Mouse (Mus musculus) kidney, embryonic 15.5 days (tissue): ENCODE data around the gene Sema4a. TPM values are rescaled to one million over a fixed set of nuclear protein-coding genes. Genes with fewer than 3 reads are reported as not detected.
A peak's percentile ranks its signal among the peaks of the same experiment; 100 is the strongest.

Experiments
- ATAC-seq: fragments of 200-750 bp; cut with Nextera tagmentation; replicated peaks from 2 replicates; pipeline ENCODE4 v1.8.0; 2017; ENCODE audit warnings: moderate TSS enrichment; ENCODE audit not compliant: low FRiP score
- H3K27ac ChIP-seq: fragments of 300-500 bp; sonication (generic); 2 replicates; pipeline ENCODE4 v1.5.1; 2015; ENCODE audit warnings: mild to moderate bottlenecking, inconsistent platforms
- H3K27me3 ChIP-seq: fragments of 300-500 bp; sonication (generic); 2 replicates; pipeline ENCODE4 v1.6.1; 2015; ENCODE audit warnings: inconsistent platforms
- H3K36me3 ChIP-seq: fragments of 300-500 bp; sonication (generic); 2 replicates; pipeline ENCODE4 v1.6.1; 2015; ENCODE audit warnings: inconsistent platforms
- H3K4me1 ChIP-seq: fragments of 300-500 bp; sonication (generic); 2 replicates; pipeline ENCODE4 v1.6.1; 2015; ENCODE audit warnings: inconsistent platforms
- H3K4me2 ChIP-seq: fragments of 300-500 bp; sonication (generic); 2 replicates; pipeline ENCODE4 v1.6.1; 2015; ENCODE audit warnings: moderate library complexity, mild to moderate bottlenecking, inconsistent platforms
- H3K4me3 ChIP-seq: fragments of 300-500 bp; sonication (generic); replicated peaks from 2 replicates; pipeline ENCODE4 v1.5.1; 2015; ENCODE audit warnings: mild to moderate bottlenecking, inconsistent platforms
- H3K9ac ChIP-seq: fragments of 300-500 bp; sonication (generic); 2 replicates; pipeline ENCODE4 v1.6.1; 2015; ENCODE audit warnings: mild to moderate bottlenecking, inconsistent platforms
- H3K9me3 ChIP-seq: fragments of 300-500 bp; sonication (generic); replicated peaks from 2 replicates; pipeline ENCODE4 v1.6.1; 2016; ENCODE audit warnings: inconsistent platforms
- WGBS: fragments of 180-500 bp; shearing (Covaris S2); methylation state at CpG from one replicate; pipeline ENCODE4 v1.1.7; 2015; ENCODE audit warnings: mixed read lengths; 5-methylcytosine and 5-hydroxymethylcytosine counted together
- polyA plus RNA-seq: library from polyadenylated mRNA; unstranded; fragments of >200 nt; fragmentation: Nextera tagmentation; extraction: Ambion mirVana; gene quantifications from 2 replicates; pipeline ENCODE4 v1.2.1, GENCODE M21; 2015

The Sema4a gene
- polyA plus RNA-seq, 1 experiment from 2014 or later: 14.7 TPM

DNA sequence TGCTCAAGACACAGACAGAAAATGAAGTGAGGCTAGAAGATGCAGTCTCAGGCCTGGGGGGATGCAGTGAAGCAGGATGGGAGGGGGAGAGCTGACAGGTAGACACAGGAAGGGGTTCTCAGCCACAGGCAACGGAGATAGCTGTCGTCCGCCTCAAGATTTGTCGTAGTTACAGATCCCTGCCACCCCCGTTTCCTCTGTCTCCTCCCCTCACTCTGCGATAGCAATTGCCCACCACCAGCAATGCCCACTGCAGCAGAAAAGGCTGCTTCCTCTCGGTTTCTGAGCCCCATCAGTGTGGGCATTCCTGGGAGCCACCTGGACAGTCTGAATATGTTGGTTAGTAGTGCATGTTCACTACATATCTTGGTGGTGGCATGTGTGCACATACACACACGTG, 7.6 kb downstream of the Sema4a start:
- Histone ChIP-seq H3K4me1 (peaks cover 55% of the 10 kb centered on the region), H3K27ac (no peak overlapping the region), H3K27me3 (peaks cover 3% of the 10 kb centered on the region; the same call in 1 of the 2 replicates), H3K4me3 (no peak overlapping the region), H3K36me3 (no peaks in the 10 kb centered on the region), H3K9me3 (no peaks in the 10 kb centered on the region), H3K9ac (no peak overlapping the region), H3K4me2 (no peak overlapping the region)
- no peak for ATAC-seq
- WGBS: 54% methylated on average over 8 of the region's 8 CpGs

DNA sequence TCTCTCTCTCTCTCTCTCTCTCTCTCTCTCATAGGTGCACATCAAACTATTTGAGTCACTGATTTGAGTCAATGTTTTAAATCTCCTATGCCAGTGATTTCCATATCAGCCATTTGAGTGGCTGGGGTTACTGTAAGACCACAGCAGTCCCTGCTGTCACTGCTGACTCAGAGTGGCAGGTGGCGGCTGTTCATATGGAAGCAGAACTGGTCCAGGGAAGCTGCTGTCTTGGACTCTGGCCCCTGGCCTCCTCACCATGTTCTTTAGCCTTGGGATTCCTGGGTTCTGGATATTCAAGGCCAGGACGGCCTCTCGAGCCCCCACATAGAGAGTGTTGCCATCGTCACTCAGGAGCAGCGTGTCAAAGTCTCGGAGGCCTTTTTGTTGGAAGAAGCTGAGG, 8.3 kb downstream of the Sema4a start:
- no peak overlapping the region for H3K27ac ChIP-seq
- H3K4me2 ChIP-seq: no peak overlapping the region
- no peak overlapping the region for H3K9ac ChIP-seq
- peaks cover 4% of the 10 kb centered on the region; the same call in 1 of the 2 replicates for H3K27me3 ChIP-seq
- ATAC-seq: no peak
- WGBS: 74% methylated on average over 6 of the region's 6 CpGs
- no peaks in the 10 kb centered on the region for H3K9me3 ChIP-seq
- no peaks in the 10 kb centered on the region for H3K36me3 ChIP-seq
- no peak overlapping the region for H3K4me3 ChIP-seq
- peaks cover 55% of the 10 kb centered on the region for H3K4me1 ChIP-seq

DNA sequence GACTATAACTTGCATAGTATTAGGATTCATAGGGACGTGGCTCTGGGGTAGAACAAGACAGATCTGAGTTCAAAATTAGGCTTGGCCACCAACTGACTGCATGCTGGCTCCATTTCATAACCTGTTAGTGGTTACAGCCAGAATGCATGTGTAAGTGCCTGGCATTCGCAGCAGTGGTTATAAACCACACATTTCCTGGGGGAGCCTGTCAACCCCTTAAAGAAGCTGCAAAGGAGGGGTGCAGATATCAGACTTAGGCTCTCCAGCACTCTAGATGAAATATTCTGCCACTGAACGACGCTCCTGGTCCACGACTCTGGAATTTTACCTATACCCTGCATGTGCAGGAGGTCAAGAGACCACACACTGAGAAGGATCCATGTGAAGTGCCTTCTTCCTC, 8.7 kb downstream of the Sema4a start:
- no peak for ATAC-seq
- H3K4me2 ChIP-seq: no peak overlapping the region
- H3K9ac ChIP-seq: no peak overlapping the region
- no peaks in the 10 kb centered on the region for H3K9me3 ChIP-seq
- WGBS: 65% methylated on average over 5 of the region's 5 CpGs
- peaks cover 4% of the 10 kb centered on the region; the same call in 1 of the 2 replicates for H3K27me3 ChIP-seq
- H3K36me3 ChIP-seq: no peaks in the 10 kb centered on the region
- H3K4me1 ChIP-seq: peaks cover 53% of the 10 kb centered on the region
- H3K27ac ChIP-seq: no peak overlapping the region
- no peak overlapping the region for H3K4me3 ChIP-seq

DNA sequence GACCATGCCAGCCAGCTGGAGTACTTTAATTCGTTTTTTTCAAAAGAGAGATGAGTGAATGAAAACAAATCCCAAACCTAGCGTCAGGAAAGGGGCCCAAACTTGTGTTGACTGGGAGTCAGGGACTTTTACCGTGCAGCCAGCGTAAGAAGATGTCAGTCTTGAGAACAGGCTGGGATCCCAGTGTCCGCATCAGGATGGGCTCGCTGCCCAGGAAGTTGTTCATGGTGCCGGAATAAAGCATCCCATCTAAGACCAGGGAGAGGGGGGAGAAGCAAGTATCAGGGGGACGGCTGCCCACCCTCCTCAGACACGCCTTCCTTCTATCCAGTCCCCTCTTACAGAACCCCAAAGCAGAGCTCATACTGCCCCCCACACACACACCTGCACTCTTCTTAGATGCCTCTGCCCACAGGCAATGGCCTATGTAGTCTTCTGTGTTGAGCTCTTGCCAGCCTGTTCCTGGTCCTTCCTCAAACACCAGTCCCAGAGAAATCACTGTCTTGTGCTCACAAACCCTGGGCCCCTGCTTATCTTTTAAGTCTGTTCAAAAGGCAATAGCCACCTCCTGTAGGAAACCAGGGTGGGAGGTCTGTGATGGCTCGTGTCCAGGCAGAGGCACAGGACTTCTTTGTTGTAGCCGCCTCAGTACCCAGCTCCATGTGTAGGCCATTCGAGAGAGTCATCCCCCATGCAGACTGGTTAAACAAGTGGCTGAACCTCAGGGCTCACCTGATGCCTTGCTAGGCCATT, 10.4 kb downstream of the Sema4a start:
- H3K9ac ChIP-seq: no peak overlapping the region
- ATAC-seq: no peak
- H3K4me3 ChIP-seq: no peak overlapping the region
- peaks cover 4% of the 10 kb centered on the region; the same call in 1 of the 2 replicates for H3K27me3 ChIP-seq
- no peak overlapping the region for H3K27ac ChIP-seq
- no peak overlapping the region for H3K4me2 ChIP-seq
- peaks cover 36% of the 10 kb centered on the region for H3K4me1 ChIP-seq
- H3K9me3 ChIP-seq: no peaks in the 10 kb centered on the region
- no peaks in the 10 kb centered on the region for H3K36me3 ChIP-seq
- WGBS: 77% methylated on average over 12 of the region's 12 CpGs

DNA sequence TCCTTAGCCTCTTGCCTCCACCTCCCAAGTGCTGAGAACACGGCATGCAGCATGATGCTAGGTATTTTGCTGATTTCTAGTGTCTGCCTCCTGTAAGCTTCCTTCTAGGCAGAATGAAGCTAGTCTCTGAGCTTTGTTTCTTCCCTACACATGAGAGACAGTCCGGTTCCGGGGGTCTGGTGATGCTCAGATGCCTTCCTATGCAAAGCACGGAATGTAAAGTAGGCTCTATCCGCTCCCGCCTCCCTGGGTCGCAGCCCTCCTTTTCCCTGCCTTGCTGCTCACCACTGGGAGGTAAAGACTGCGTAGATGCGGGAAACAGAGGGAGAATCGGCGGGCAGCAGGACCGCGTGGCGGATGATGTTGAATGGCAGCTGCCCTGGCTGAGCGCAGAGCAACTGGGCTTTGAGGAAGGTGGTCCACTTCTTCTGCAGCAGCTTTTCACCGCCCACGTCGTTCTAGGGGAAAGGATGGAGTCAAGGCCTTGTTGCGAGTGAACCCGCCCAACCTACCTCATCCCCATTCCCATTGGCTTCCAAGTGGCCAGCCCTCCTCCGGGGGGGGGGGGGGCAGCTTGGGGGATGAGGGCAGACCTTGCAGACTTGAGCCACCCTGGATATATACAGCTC, 11.5 kb downstream of the Sema4a start:
- H3K27me3 ChIP-seq: peaks cover 4% of the 10 kb centered on the region; the same call in 1 of the 2 replicates
- H3K4me1 ChIP-seq: peaks cover 26% of the 10 kb centered on the region
- ATAC-seq: peak; percentile 53
- peak overlapping the region; percentile 37 for H3K9ac ChIP-seq
- no peaks in the 10 kb centered on the region for H3K9me3 ChIP-seq
- peak overlapping the region; percentile 41 for H3K27ac ChIP-seq
- peak overlapping the region; percentile 38 for H3K4me3 ChIP-seq
- no peaks in the 10 kb centered on the region for H3K36me3 ChIP-seq
- WGBS: 6% methylated on average over 20 of the region's 21 CpGs
- H3K4me2 ChIP-seq: peak overlapping the region; percentile 66

DNA sequence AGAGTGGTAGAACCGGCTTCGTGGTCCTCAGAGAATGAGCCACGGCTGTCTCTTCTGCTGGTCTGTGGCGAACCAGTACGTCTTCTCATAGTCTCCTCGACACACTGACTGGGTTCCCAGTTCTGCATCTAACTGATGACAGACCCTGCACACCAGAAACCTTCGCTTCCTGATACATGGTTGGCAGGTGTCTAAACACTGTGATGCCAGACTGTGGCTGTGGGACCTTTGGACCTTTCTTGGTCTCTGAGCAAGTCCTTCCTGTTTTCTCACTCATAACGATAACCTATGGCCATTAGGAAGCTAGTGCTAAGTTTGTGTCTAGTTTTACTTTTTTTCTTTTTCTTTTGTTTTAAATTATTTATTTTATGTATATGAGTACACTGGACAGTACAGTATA, 12.5 kb downstream of the Sema4a start:
- ATAC-seq: no peak
- no peaks in the 10 kb centered on the region for H3K9me3 ChIP-seq
- no peak overlapping the region for H3K4me2 ChIP-seq
- H3K4me1 ChIP-seq: peaks cover 21% of the 10 kb centered on the region
- peaks cover 4% of the 10 kb centered on the region; the same call in 1 of the 2 replicates for H3K27me3 ChIP-seq
- no peak overlapping the region for H3K27ac ChIP-seq
- no peak overlapping the region for H3K4me3 ChIP-seq
- H3K9ac ChIP-seq: no peak overlapping the region
- WGBS: 87% methylated on average over 8 of the region's 8 CpGs
- H3K36me3 ChIP-seq: no peaks in the 10 kb centered on the region

DNA sequence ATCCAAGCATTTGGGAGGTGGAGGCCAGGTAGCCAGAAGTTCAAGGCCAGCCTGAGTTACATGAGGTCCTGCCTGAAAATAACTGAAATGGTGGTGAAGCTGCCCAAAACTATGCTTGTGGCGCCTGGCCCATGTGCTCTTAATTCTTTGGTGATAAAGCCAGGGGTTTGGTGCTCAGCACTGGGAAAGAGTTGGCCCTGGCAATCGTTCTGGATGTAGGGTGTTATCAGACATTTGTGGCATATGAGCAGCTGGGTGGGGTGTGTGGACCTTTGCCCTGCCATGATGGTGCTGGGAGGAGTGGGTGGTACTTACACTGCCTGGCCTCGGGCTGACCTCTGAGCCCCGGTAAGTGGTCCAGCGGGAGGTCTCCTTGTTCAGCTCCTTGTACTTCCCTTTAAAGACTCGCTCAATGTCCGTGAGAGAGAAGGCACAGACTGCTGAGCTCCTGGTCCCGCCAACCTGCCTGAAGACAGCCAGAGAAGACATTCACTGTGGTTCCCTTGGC, 13.3 kb downstream of the Sema4a start:
- Histone ChIP-seq H3K27me3 (0 out of 2 replicates have a peak, but pooled peaks cover 4% of the 10 kb centered on the region), H3K27ac (no peak overlapping the region), H3K9ac (no peak overlapping the region), H3K4me2 (no peak overlapping the region), H3K9me3 (no peaks in the 10 kb centered on the region), H3K36me3 (no peaks in the 10 kb centered on the region), H3K4me3 (no peak overlapping the region), H3K4me1 (peaks cover 18% of the 10 kb centered on the region)
- no peak for ATAC-seq
- 59% methylated on average over 8 of the region's 8 CpGs for WGBS

DNA sequence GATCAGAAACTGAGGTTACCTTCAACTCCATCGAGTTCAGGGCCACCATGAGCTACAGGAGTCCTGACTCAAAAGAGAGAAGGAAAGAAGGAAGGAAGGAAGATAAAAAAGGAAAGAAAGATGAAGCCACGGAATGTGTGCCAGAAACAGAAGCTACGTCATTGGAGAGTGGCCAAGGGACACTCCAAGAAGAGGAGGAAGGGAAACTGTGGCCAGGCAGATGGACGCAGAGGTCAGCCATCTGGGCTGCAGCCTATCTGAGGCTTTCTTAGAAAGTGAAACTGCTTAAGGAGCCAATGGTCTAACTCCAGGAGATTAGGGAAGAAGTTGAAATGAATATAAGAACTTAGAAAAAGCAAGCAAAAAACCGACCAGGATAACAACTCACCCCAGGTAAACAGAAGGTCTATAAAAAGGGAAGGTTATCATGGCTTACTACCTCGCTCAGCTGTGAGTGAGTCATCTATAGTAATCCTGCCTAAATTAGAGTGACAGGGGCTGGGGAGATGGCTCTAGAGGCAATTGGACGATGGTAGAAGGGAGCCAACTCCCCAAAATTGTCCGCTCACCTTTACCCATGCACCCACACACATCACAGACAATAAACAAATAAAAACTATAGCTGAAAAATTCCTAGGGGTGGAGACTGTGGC, 14.4 kb downstream of the Sema4a start:
- Histone ChIP-seq H3K36me3 (no peaks in the 10 kb centered on the region), H3K9ac (no peak overlapping the region), H3K27me3 (peaks cover 6% of the 10 kb centered on the region; the same call in 1 of the 2 replicates), H3K4me3 (no peak overlapping the region), H3K4me1 (peaks cover 18% of the 10 kb centered on the region), H3K9me3 (no peaks in the 10 kb centered on the region), H3K27ac (no peak overlapping the region), H3K4me2 (no peak overlapping the region)
- 65% methylated on average over 8 of the region's 8 CpGs for WGBS
- ATAC-seq: no peak

DNA sequence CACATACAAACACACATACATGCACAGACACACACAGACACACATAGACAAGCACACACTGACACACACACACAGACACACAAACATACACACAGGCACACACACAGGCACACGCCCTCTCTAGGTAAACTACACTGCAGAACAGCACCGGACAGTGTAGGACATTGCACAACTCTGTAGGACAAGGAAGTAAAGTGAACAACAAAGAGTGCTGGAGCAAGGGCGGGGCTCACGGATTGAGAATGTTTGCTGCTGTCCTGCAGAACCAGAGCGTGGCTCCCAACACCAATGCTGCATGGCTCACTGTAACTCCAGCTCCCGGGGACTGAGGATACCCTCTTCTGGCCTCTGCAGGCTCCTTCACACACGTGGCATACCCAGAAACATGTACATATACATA, 18.1 kb downstream of the Sema4a start:
- Histone ChIP-seq H3K9me3 (no peaks in the 10 kb centered on the region), H3K4me2 (no peak overlapping the region), H3K27ac (no peak overlapping the region), H3K36me3 (no peaks in the 10 kb centered on the region), H3K4me1 (peaks cover 28% of the 10 kb centered on the region), H3K27me3 (peaks cover 3% of the 10 kb centered on the region; the same call in 1 of the 2 replicates), H3K9ac (no peak overlapping the region), H3K4me3 (no peak overlapping the region)
- ATAC-seq: no peak
- WGBS: 73% methylated on average over 7 of the region's 7 CpGs

DNA sequence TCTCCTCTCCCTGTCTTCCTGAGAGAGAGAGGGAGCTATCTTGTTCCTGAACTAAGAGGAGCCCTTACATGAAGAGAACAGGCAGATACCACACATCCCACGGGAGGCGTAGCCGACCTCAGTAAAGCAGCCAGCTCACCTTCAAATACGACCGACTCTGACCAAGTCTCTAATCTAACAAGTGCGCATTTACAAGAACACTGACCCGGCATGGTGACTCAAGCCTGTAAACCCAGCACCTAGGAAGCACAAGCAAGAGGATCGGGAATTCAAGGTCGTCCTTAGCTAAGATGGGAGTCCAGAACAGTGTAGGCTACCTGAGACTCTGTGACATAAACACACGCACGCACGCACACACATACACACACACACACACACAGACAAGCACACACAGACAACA, 18.5 kb downstream of the Sema4a start:
- no peaks in the 10 kb centered on the region for H3K36me3 ChIP-seq
- H3K4me3 ChIP-seq: no peak overlapping the region
- 79% methylated on average over 12 of the region's 12 CpGs for WGBS
- H3K27me3 ChIP-seq: peaks cover 3% of the 10 kb centered on the region; the same call in 1 of the 2 replicates
- H3K4me1 ChIP-seq: peaks cover 29% of the 10 kb centered on the region
- no peak for ATAC-seq
- no peak overlapping the region for H3K9ac ChIP-seq
- no peak overlapping the region for H3K4me2 ChIP-seq
- H3K27ac ChIP-seq: no peak overlapping the region
- no peaks in the 10 kb centered on the region for H3K9me3 ChIP-seq

DNA sequence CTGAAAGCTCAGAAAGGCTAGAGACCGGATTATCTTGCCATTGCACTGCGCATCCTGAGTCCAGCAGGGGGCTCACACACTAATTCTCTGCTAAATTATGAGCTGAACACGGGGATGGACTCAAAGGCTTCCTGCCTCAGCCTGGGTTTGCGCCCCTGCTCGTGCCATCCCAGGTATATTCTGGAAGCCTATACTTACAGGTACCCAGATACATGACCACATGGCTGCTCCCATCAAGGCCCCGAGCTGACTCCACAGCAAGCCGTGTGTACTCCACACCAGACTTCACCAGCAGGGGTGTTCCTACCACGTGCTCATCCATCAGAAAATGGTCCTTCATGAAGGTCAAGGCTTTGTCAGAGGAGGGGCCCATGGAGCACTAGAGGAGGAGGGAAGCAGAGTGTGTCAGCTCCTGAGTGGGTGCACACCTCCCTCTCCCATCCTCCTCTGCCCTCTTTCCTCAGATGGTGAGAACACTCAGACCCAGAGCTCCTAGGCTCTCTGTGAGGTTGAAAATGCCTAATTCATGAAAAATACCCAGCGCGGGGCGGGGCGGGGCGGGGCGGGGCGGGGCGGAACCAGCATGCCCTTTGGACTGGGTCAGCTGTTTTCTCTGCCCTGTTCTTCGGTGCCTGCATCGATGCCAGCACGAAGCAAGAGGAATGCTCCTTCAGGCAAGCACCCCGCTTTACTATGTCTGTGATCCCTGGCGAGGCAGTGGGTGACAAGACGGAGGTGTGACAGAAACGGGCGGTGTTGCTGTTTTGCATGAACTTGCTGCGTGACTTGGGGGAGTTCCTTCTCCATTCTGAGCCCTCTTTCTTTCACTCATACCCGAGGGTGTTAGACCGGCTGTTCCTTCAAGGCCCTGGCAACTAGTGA, 20.2 kb downstream of the Sema4a start:
- WGBS: 12% methylated on average over 27 of the region's 27 CpGs
- no peak; the same call in 1 of the 2 replicates for ATAC-seq
- Histone ChIP-seq H3K27me3 (peaks cover 3% of the 10 kb centered on the region; the same call in 1 of the 2 replicates), H3K4me3 (peak overlapping the region; percentile 19), H3K9ac (no peak overlapping the region), H3K9me3 (no peaks in the 10 kb centered on the region), H3K27ac (no peak overlapping the region), H3K4me1 (peaks cover 45% of the 10 kb centered on the region), H3K4me2 (peak overlapping the region; percentile 50), H3K36me3 (no peaks in the 10 kb centered on the region)
